Mouse (Mus musculus): ENCODE data around the gene Arl4d. TPM values are rescaled to one million over a fixed set of nuclear protein-coding genes. Genes with fewer than 3 reads are reported as not detected.
"Not testable (repeated sequence)": the region's sequence is repeated elsewhere in the genome, so short reads cannot be mapped to it uniquely, and the experiment has no call there.

The Arl4d gene
- polyA plus RNA-seq, 1 experiment from 2014 or later = 9.7 TPM

DNA sequence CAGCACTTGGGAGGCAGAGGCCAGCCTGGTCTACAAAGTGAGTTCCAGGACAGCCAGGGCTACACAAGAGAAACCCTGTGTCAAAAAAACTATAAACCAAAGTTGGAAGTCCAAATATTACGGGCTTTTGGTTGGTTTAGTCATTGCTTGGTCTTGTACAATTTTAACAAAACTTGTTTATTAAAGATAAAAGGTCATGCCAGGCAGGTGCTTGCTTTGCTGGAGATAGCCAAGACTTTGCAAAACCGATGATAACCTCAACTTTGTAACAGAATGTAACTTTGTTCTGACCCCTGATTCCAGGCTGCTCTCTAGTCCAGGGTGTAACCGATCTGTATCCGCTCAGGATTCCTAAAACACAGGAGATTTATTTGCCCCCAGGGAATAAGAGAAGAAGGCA lies 9.0 kb upstream of the Arl4d start:
- DNase-seq (ENCODE audit: low read depth, low spot score) (no peak), ATAC-seq (no peak)
- TF ChIP-seq CTCF (IDR thresholded peaks at IDR 0.05) = no peak
- in situ Hi-C loops (cut with MboI; ENCODE audit: low pct_unique_long_range_greater_than_20kb) = no loop called here
- peaks cover 10% of the 10 kb centered on the region for H3K27me3 ChIP-seq
- ChIA-PET CTCF (interaction anchor here (1.3 to 1.8 kb wide), 2 partner anchors 9 to 76 kb away, joined by 4 to 7 read pairs; partner anchors contain the start of genes Arl4d and Dhx8), POLR2A (interaction anchor here (1.2 kb wide), 1 partner anchor 17 kb away, joined by 3 read pairs; no protein-coding TSS in a partner anchor)

DNA sequence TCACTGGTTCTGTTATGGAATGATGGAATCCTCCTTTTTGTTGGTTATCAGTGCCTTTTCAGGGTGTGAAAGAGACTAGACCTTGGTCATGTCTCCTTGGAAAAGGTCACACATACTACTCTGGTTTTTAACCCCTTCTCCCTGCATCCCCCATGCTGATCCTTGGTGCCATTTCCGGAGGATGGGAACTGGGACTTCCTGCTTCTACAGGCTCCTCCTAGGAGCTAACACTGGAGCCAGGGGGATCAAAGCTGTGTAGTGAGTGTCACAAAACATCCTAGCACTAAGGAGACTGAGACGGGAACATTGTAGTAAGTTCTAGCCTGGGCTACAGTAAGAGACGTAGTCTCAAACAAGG lies 7.8 kb upstream of the Arl4d start:
- ChIA-PET POLR2A (interaction anchor here (0.7 to 4.0 kb wide), 5 partner anchors 11 to 559 kb away, joined by 3 to 41 read pairs (median 4); partner anchors contain the start of gene Dhx8), CTCF (interaction anchor here (6.7 kb wide), 1 partner anchor 73 kb away, joined by 87 read pairs; the partner anchor contains the start of gene Dhx8)
- DNase-seq (ENCODE audit: low read depth, low spot score) (no peak), ATAC-seq (no peak)
- H3K27me3 ChIP-seq = peaks cover 10% of the 10 kb centered on the region
- in situ Hi-C loops (cut with MboI; ENCODE audit: low pct_unique_long_range_greater_than_20kb) = no loop called here
- TF ChIP-seq CTCF (IDR thresholded peaks at IDR 0.05) = no peak

DNA sequence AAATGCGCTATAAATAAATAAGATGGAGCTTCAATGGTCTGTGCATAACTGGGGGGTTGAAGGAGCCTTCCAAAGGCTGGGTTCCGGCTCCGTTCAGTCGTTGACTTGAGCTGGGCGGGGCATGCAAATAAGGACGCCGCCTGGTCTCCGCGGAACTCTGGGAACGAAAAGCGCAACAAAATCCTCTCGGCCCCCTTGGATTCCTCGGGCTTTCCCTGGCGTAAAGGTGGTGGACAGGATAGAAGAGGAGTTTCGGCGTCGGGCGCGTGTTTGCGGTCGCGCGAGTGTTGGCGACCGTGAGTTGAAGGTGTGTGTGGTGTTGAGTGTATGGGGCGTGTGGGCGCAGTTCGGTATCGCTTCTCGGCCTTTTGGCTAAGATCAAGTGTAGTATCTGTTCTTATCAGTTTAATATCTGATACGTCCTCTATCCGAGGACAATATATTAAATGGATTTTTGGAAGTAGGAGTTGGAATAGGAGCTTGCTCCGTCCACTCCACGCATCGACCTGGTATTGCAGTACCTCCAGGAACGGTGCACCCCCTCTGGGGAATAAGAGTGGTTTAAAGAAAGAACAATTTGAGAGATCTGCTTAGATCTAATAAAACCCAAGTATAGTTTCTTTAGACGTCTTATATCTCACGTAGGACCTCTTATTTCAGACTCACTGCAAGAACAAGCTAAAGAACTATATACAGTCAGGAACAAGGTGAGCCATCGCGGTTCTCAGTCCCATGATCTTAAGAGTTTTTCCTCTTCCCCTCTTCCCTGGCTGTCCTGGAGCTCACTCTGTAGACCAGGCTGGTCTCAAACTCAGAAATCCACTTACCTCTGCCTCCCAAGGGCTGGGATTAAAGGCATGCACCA lies 7.2 kb upstream of the Arl4d start:
- in situ Hi-C loops (cut with MboI; ENCODE audit: low pct_unique_long_range_greater_than_20kb); H3K27me3 ChIP-seq; DNase-seq (ENCODE audit: low read depth, low spot score): not testable (repeated sequence)
- ChIA-PET POLR2A (interaction anchor here (0.7 to 4.0 kb wide), 5 partner anchors 11 to 559 kb away, joined by 3 to 41 read pairs (median 4); partner anchors contain the start of gene Dhx8), CTCF (interaction anchor here (1.3 to 6.7 kb wide), 2 partner anchors 72 to 86 kb away, joined by 3 to 87 read pairs; partner anchors contain the start of gene Dhx8)
- ATAC-seq = peak; percentile 52

DNA sequence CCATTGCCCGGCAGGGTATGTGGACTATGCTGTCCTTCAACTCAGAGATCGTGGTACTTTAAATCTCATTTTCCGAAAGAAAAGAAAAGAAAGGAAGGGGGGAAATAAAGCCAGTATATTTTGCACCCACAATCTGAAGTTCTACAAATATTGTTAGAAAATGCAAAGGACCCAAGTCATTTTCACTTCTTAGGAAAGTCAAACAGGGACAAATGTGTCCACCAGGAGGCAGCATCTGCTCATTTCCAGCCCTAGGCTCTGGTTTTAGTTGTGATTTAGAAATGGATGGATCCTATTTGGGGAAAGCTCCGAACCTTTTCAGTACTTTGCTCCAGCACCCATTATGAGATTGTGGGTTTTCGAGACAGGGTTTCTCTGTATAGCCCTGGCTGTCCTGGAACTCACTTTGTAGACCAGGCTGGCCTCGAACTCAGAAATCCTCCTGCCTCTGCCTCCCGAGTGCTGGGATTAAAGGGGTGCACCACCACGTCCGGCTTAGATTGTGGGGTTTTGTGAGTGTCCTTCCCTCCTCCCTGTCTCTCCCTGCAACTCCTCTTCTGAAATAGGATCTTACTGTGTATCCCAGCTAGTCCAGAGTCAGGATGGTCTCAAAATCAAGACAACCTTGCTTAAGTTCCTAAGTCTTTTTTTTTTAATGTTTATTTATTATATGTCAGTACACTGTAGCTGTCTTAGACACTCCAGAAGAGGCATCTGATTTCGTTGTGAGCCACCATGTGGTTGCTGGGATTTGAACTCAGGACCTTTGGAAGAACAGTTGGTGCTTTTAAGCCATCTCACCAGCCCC lies 6.4 kb upstream of the Arl4d start:
- DNase-seq (ENCODE audit: low read depth, low spot score) (peak; percentile 48), ATAC-seq (peak; percentile 23)
- TF ChIP-seq CTCF (IDR thresholded peaks at IDR 0.05) = peak; percentile 80
- peaks cover 3% of the 10 kb centered on the region for H3K27me3 ChIP-seq
- CTCF ChIA-PET = interaction anchor here (0.7 to 6.7 kb wide), 5 partner anchors 36 to 86 kb away, joined by 3 to 87 read pairs (median 4); partner anchors contain the start of gene Dhx8
- in situ Hi-C loops (cut with MboI; ENCODE audit: low pct_unique_long_range_greater_than_20kb) = no loop called here
- POLR2A ChIA-PET = interaction anchor here (1.1 to 4.0 kb wide), 4 partner anchors 10 to 79 kb away, joined by 3 to 41 read pairs (median 6); partner anchors contain the start of gene Dhx8

DNA sequence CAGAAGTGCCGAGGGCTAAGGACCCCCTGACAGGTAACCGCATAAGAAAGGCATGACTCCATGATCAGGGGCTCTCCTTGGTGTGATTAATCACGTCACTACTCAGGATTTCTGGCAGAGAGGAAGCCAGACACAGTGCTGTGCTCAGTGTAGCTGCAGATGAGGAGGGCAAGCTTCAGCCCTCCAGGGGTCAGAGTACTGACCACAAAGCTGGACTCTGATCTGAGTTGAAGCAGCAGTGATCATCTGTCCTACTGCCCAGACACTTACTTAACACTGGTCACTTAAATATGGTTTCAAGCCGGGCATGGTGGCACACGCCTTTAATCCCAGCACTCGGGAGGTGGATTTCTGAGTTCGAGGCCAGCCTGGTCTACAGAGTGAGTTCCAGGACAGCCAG lies 4.2 kb upstream of the Arl4d start:
- ATAC-seq = no peak
- ChIA-PET POLR2A (interaction anchor here (4.0 kb wide), 1 partner anchor 70 kb away, joined by 41 read pairs; the partner anchor contains the start of gene Dhx8), CTCF (interaction anchor here (6.7 kb wide), 1 partner anchor 69 kb away, joined by 87 read pairs; the partner anchor contains the start of gene Dhx8)
- in situ Hi-C loops (cut with MboI; ENCODE audit: low pct_unique_long_range_greater_than_20kb) = loop anchor here (5.0 kb wide), 1 partner anchor 71 kb away; the partner anchor contains the start of gene Dhx8
- TF ChIP-seq CTCF (IDR thresholded peaks at IDR 0.05) = no peak
- H3K27me3 ChIP-seq = peaks cover under 1% of the 10 kb centered on the region
- DNase-seq (ENCODE audit: low read depth, low spot score) = no peak

DNA sequence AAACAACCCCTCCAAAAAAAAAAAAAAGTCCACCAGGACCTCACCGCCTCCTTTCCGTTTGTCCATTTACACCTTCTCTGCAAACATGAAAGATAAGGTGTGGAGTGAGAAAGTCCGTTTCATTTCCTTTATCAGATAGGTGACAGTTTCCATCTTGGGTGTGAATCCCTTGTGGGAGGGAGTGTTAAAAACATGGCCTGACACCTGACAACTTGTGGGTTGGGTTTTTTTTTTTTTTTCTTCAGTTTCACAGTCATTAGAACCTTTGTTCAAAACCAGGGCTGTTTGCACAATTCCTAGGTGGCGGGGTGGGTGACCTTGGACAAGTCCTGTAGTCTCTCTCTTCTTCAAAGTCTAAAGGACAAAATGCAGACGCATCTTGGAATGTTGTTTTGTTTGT lies 3.6 kb upstream of the Arl4d start:
- ChIA-PET CTCF (interaction anchor here (6.7 kb wide), 1 partner anchor 69 kb away, joined by 87 read pairs; the partner anchor contains the start of gene Dhx8), POLR2A (no interaction called here)
- in situ Hi-C loops (cut with MboI; ENCODE audit: low pct_unique_long_range_greater_than_20kb) = loop anchor here (5.0 kb wide), 1 partner anchor 71 kb away; the partner anchor contains the start of gene Dhx8
- DNase-seq (ENCODE audit: low read depth, low spot score) = no peak
- no peak for TF ChIP-seq CTCF (IDR thresholded peaks at IDR 0.05)
- no peaks in the 10 kb centered on the region for H3K27me3 ChIP-seq
- no peak for ATAC-seq

DNA sequence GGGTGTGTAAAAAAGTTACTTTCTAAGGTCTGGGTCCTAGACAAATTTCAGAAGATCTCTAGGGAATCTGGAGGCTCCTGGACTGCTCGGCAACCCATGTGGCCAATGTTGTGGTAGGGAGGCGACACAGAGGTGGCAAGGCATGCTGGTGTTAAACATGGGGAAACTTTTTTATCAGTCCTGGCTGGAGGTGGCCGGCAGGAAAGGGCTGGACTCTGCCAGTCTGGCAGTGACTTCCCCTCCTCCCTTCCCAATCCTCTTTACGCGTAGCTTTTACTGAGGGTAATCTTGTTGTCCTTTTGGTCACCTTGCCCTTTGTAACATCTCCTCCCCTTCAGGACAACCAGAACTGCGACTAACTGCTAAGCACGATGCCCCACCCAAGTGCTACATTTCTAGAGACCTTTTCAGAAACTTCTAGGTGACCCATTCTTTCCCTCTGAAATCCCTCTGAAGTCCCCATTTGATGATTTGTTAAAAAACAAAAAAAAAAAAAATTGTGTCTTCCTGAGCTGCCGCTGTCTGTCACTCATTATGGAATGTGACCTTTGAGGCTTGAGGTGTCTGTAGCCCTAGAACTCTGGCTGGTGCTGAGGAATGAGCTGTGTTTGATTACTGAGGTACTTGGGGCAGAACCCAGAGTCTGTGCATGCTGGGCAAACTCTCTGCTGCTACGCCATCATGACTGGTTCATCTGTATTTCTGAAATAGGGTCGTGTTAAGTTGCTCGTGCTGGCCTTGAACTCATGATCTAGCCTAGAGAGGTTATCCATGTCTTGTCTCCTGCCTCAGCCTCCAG lies 1.9 kb upstream of the Arl4d start:
- POLR2A ChIA-PET = interaction anchor here (1.7 kb wide), 1 partner anchor 69 kb away, joined by 12 read pairs; the partner anchor contains the start of gene Dhx8
- in situ Hi-C loops (cut with MboI; ENCODE audit: low pct_unique_long_range_greater_than_20kb) = loop anchor here (5.0 kb wide), 1 partner anchor 69 kb away; the partner anchor contains the start of gene Dhx8

DNA sequence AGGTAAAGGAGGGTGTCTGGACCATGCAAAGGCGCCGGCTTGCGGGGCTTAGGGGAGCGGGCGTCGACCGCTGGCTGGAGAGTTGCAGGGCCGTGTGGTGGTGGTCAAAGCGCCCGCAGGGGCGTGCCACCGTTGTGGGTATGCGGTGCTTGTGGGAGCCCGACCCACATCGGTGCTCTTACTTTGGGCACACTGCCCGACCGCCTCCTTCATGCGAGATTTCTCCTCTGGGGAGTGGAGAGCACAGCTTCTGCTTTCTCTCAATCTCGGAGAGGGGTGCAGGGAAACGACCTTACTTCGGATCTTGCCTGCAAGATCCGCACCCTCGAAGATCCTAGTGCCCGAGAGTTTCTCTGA lies 273 bp downstream of the Arl4d start:
- no peak for DNase-seq (ENCODE audit: low read depth, low spot score)
- ChIA-PET CTCF (interaction anchor here (0.9 to 5.6 kb wide), 4 partner anchors 10 to 66 kb away, joined by 3 to 39 read pairs (median 4); partner anchors contain the start of gene Dhx8), POLR2A (no interaction called here)
- H3K27me3 ChIP-seq = no peaks in the 10 kb centered on the region
- in situ Hi-C loops (cut with MboI; ENCODE audit: low pct_unique_long_range_greater_than_20kb) = no loop called here
- ATAC-seq = peak; percentile 20
- no peak for TF ChIP-seq CTCF (IDR thresholded peaks at IDR 0.05)

More for the DNA sequence above, 1.9 kb upstream of the Arl4d start:
- no peak for ATAC-seq
- CTCF ChIA-PET = interaction anchor here (0.8 to 6.7 kb wide), 3 partner anchors 66 to 69 kb away, joined by 3 to 87 read pairs (median 39); partner anchors contain the start of gene Dhx8
- no peak for DNase-seq (ENCODE audit: low read depth, low spot score)
- no peaks in the 10 kb centered on the region for H3K27me3 ChIP-seq
- TF ChIP-seq CTCF (IDR thresholded peaks at IDR 0.05) = no peak
